Mouse (Mus musculus) neural tube, embryonic 10.5 days (tissue): ENCODE results near the gene Dr1.
"Not testable (repeated sequence)": the region's sequence is repeated elsewhere in the genome, so short reads cannot be mapped to it uniquely, and the experiment has no call there.

Source experiments
- DNase-seq: peaks from one replicate; pipeline ENCODE4 v3.0.0-alpha.2; 2017; ENCODE audit warnings: low spot score; ENCODE audit errors: extremely low spot score

Gene Dr1

DNA sequence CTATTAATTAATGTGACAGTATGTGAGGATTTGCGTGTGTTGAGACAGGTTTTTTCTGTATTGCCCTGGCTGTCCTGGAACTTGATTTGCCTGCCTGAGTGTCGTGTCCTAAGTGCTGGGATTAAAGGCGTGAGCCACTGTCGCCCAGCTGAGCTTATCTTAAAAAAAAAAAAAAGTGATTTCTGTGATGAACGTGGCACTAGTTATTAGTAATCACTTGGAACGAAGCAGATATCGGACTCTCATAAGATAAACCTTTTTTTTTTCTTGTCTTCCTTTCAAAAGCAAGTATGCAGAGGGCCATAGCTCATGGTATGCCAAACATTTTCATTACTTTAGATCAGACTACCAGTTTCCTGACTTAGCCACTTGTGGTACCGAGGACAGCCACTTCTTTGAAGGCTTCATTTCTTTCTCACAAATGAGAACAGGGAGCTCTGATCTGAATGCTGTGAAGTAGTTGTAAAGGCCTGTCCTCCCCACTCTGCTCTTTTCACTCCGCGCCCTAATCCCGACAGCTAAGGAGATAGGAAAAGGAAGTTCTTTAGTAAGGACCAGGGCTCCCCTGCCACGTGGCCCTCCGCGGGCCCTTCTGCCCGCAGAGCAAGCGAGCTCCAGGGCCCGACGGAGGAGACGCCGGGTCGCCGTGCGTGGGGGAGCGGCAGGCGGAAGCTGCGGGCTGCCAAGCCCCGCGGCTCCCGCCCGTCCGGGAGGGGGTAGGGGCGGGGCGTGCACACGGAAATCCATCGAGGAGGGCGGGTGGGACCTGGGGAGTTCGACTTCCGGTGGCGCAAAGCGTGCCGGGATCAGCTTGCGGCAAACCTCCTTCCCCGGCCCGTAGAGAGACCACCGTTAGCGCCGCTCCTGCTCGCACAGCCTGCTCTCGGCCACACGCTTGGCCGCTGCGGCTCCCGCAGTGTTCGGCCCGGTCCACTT is at the start of gene Dr1:
Dr1 (plus strand) TSS at position 771 of the 936 bp plus-strand sequence.
- peak; percentile 89 for DNase-seq

DNA sequence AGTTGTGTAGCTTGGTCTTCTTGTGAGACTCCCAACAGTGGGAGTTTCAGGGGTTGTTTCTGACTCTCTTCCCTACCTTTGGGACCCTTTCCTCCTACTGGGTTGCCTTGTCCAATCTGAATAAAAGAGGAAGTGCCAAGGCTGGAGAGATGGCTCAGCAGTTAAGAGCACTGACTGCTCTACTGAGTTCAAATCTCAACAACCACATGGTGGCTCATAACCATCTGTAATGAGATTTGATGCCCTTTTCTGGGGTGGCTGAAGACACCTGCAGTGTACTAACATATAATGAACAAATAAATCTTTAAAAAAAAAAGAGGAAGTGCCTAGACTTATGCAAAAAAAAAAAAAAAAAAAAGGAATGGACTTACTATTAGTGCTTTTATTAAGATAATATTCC is 44.6 kb upstream of the Dr1 start:
- DNase-seq, result no peak

DNA sequence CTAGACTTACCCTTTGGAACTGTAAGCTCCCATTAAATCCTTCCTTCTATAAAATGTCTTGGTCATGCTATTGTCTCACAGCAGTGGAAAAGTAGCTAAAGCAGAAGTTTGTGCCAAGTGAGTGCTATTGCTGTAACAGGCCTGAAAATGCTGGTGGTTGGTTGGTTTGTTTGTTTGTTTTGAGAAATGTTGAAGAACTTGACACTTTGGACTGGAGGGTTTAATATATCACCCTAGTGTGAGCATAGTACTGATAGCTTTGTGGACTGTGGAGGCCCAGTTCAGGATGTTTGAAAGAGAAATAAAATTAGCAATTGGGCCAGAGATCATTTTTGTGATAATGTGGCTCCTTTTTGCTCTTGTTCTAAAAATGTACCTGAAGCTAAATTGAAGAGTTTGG is 42.5 kb upstream of the Dr1 start:
- DNase-seq, result no peak

- no peak for DNase-seq
These were observed 22.4 kb upstream of the Dr1 start for GRCm38 (mm10) chr5:108246314-108246765.

- no peak for DNase-seq
These were observed 18.7 kb upstream of the Dr1 start for GRCm38 (mm10) chr5:108250033-108250432.

- no peak for DNase-seq
These were observed 13.4 kb upstream of the Dr1 start for GRCm38 (mm10) chr5:108255259-108255658.

DNA sequence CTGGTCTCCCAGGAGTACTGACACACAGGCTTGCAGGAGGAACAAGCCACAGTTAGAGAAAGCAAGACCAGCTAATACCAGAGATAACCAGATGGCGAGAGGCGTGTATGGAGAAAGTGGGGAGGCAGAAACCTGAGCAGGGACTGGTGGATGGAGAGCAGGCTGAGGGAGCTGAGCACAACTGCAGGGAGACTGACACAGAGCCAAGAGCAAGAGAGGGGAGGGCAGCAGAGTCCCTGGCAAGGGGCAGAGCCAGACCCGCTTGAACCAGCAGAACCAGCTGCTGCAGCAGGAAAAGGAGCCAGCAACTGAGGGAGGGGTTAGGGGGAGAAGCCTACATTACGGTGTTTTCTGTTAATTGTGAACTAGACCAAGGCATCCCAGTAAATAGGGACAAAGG is 6.0 kb upstream of the Dr1 start:
- DNase-seq, result no peak

DNA sequence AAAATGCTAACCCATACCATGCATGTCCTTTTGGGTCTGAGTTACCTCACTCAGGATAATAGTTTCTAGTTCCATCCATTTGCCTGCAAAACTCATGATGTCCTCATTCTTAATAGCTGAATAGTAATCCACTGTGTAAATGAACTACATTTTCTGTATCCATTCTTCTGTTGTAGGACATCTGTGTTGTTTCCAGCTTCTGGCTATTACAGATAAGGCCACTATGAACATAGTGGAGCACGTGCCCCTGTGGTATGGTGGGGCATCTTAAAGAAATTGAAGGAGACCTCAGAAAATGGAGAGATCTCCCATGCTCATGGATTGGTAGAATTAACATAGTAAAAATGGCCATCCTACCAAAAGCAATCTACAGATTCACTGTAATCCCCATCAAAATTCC is 4.9 kb upstream of the Dr1 start:
- DNase-seq, result not testable (repeated sequence)

DNA sequence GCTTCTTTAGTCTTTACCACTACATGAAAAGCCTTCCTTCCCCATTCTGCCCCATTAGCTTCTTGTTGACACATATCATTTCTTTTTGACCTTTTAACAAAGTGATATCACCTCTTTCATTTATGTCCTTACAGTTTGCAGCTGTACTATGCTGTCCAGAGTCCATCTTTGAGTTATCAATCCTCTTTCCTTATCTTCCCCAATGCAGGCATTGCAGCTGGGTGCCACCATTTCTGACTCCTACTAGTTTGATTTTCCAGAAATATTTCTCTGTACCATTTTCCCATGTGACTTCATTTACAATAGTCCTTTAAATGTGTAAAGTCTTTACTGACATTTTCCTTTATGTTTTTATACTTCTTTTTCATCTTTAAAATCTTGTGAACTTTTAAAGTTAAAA is 1.7 kb upstream of the Dr1 start:
- DNase-seq, result no peak

DNA sequence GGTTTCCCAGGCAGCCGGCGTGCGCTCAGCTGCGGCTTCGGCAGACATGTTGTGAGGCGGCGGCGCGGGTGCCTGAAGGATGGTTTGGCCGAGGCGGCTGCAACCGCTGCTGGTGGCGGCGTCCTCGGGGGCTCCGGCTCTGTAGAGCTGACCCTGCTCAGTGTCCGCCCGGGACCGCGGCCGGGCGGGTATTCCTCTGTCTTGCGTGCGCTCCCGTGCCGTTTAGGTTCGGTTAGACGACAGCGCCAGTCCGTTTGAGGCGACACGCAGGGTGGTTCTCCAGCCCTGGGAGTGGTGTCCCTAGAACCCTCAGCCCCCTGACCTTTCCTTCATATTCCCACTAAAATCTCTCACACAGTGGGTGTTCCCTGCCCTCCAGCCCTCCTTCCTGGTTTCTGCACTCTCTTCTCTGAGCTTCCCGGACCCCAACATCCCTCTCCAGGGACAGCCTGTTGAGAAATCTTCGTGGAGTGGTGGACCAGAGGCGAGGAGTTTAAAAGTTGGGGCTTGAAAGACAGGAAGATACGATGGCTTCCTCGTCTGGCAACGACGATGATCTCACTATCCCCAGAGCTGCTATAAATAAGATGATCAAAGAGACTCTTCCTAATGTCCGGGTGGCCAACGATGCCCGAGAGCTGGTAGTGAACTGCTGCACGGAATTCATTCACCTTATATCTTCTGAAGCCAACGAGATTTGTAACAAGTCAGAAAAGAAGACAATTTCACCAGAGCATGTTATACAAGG is 540 bp downstream of the Dr1 start:
- no peak for DNase-seq

GRCm38 (mm10) chr5:108269811-108270151 is 1.1 kb downstream of the Dr1 start:
- no peak for DNase-seq

GRCm38 (mm10) chr5:108270415-108270814 is 1.7 kb downstream of the Dr1 start:
- no peak for DNase-seq

- DNase-seq, result not testable (repeated sequence)
These were observed 2.6 kb downstream of the Dr1 start for GRCm38 (mm10) chr5:108271345-108271744.

- DNase-seq, result no peak
These were observed 18.3 kb downstream of the Dr1 start for GRCm38 (mm10) chr5:108286957-108287356.

DNA sequence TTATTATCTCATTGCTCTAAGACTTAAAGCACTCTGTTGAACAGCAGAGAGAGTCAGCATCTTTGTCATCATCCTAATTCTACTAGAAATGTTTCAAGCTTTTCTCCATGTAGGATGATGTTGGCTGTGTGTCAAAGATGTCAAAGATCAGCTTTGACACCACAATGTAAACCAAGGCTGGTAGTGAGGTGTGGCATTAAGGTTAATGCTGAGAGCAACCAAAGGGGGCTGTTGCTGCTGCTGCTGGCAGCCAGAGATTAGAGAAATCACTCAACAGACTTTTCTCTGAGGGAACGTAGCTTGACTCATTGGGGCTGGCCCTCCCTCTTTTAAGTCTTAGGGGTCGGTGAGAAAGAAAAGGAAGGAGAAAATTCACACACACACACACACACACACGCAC is 32.9 kb downstream of the Dr1 start:
- no peak for DNase-seq

DNA sequence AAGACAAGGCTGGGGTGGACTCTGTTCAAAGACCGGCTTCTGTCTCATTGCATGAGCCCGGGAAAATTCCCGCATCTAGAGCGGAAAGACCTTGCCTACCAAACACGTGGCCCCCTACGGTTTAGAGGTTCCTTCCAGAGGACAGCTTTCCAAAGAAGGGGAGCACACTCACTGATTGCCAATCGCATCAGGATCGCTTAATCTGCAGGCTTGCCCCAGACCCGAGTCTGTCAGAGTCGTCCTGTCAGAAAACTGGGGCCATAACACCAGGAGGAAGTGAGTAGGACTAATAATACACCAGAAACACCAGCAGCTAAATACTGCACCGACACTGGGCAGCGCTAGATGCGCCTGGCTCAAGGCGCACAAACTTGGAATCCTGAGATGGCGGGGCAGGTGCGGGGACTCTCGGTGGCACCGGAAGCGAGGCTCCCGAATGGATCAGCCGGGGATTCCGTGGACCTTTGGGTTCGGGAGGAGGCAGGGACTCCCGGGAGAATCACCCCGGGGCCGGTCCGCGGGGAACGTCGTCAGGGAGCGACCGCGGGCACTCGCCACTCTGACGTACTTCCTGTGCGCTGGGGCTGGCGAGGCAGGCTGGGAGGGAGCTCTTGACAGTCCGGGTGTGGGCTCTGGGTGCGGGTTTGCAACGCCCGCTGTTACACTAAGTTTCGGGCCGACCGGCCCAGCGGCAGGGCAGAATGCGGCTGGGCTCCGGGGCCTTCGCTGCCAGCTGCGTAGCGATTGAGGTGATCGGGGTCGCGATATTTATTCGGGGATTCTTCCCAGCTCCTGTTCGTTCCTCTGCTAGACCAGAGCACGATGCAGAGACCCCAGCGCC is 43.7 kb downstream of the Dr1 start, which contains the start of gene Pigg:
Pigg (plus strand) TSS at position 386 of the 841 bp plus-strand sequence.
- DNase-seq, result peak; percentile 95

- no peak for DNase-seq
These were observed 44.6 kb downstream of the Dr1 start for GRCm38 (mm10) chr5:108313065-108313860.
